In genomic region chr1:158362292-158363101, GRCm38 (mm10) we compare ENCODE assay signal across 9 mouse cellular contexts. TPM values are rescaled to one million over a fixed set of nuclear protein-coding genes. Genes with fewer than 3 reads are reported as not detected.
A peak's percentile ranks its signal among the peaks of the same experiment; 100 is the strongest.
DNase-seq lines count a peak whose midpoint lies in the region; ATAC-seq and TF ChIP-seq lines count a peak whose summit lies in the region.
"Had no signal": no experiment of that assay in that cellular context is flagged by ENCODE, and none has a peak within 500 bp of the region (broad histone marks: within the 10 kb centered on the region; RNA-seq: fewer than 3 reads in every experiment).

No protein-coding gene starts in this region.

- H3K4me3 ChIP-seq in hindbrain, embryonic 10.5 days = peak overlapping the region; percentile 75
- H3K4me3 ChIP-seq in stomach, postnatal 0 days (ENCODE audit: low read depth, low read length) = peak overlapping the region; percentile 15

- H3K9me3 ChIP-seq in hindbrain, embryonic 10.5 days = no peaks in the 10 kb centered on the region
- no peaks in the 10 kb centered on the region for H3K9me3 ChIP-seq in stomach, postnatal 0 days (ENCODE audit: control insufficient read depth, low read length)

- no peak for TF ChIP-seq CTCF in stomach, postnatal 0 days (IDR thresholded peaks at IDR 0.05; ENCODE audit: low read depth)

- TF ChIP-seq EP300 in stomach, postnatal 0 days (optimal IDR thresholded peaks at IDR 0.05) = no peak

- WGBS in hindbrain, embryonic 10.5 days = 1% methylated on average over 36 of the region's 37 CpGs
- WGBS in stomach, postnatal 0 days = 3% methylated on average over 34 of the region's 37 CpGs

- DNase-seq in left cerebral cortex, adult 18-20 months (ENCODE audit: low spot score in 2 of 2) = peak; percentile 35 to 50
- DNase-seq in left cerebral cortex, adult 11 months (ENCODE audit: low spot score) = no peak
- DNase-seq in cerebellum, postnatal 14 days = peak; percentile 75 to 79
- peak; percentile 62 for DNase-seq in hindbrain, embryonic 10.5 days (ENCODE audit: low spot score)
- peak; percentile 35 for DNase-seq in mesoderm, embryonic 11.5 days (ENCODE audit: low read depth, low spot score)
- DNase-seq in stomach, postnatal 0 days (ENCODE audit: low spot score) = no peak
- no peak for DNase-seq in gastrocnemius, adult 8-10 months (ENCODE audit: low spot score in 2 of 2)

- 0 out of 2 replicates have a peak, but pooled peaks have one; percentile 15 for ATAC-seq in stomach, postnatal 0 days (ENCODE audit: low FRiP score, low TSS enrichment)
- no peak for ATAC-seq in activated CD4-positive, CD25-positive, alpha-beta regulatory T cell, adult 4 months

- H3K4me1 ChIP-seq in hindbrain, embryonic 10.5 days (replicated peaks) = peaks cover 37% of the 10 kb centered on the region
- H3K4me1 ChIP-seq in stomach, postnatal 0 days (replicated peaks; ENCODE audit: control insufficient read depth, insufficient read depth) = no peaks in the 10 kb centered on the region

- H3K36me3 ChIP-seq in hindbrain, embryonic 10.5 days = 0 out of 2 replicates have a peak, but pooled peaks cover 5% of the 10 kb centered on the region
- H3K36me3 ChIP-seq in stomach, postnatal 0 days (ENCODE audit: control insufficient read depth, insufficient read depth, low read length) = no peaks in the 10 kb centered on the region

- peaks cover 13% of the 10 kb centered on the region for H3K27me3 ChIP-seq in hindbrain, embryonic 10.5 days (ENCODE audit: insufficient read depth, poor library complexity, severe bottlenecking)
- H3K27me3 ChIP-seq in stomach, postnatal 0 days (ENCODE audit: control insufficient read depth, insufficient read depth, low read length) = no peaks in the 10 kb centered on the region; the same call in 1 of the 2 replicates

- H3K9ac ChIP-seq in stomach, postnatal 0 days (ENCODE audit: low read length) = no peak overlapping the region

- peak overlapping the region; percentile 50 for H3K4me2 ChIP-seq in stomach, postnatal 0 days (replicated peaks; ENCODE audit: low read depth)

- H3K27ac ChIP-seq in hindbrain, embryonic 10.5 days = peak overlapping the region; percentile 96
- H3K27ac ChIP-seq in stomach, postnatal 0 days (replicated peaks) = no peak overlapping the region

RNA-seq across cellular contexts. Expression of gene Astn1, which starts 0.4 kb away (rescaled TPM):
- 100 to 1,000 TPM; 169 to 182 TPM for total RNA-seq in left cerebral cortex, adult 18-20 months (2021)
- polyA plus RNA-seq in hindbrain, embryonic 10.5 days (2016; fragmentation: Nextera tagmentation; extraction: Ambion mirVana) = 8.6 and 9.1 TPM in 2 replicates
- 0.47 and 0.57 TPM in 2 replicates for polyA plus RNA-seq in stomach, postnatal 0 days (2015; fragmentation: Nextera tagmentation; extraction: Ambion mirVana)
- under 1 TPM in 1 of 2 experiments, not detected in 1; 0.16 TPM for polyA plus RNA-seq in activated CD4-positive, CD25-positive, alpha-beta regulatory T cell, adult 4 months (2017; shearing (Covaris generic))
- total RNA-seq in gastrocnemius, adult 8-10 months (2022) = under 1 TPM; 0.11 to 0.70 (median 0.37) TPM
- polyA plus RNA-seq: liver, embryonic 16.5 days had no signal

RNA-seq across cellular contexts. Expression of gene Brinp2, which starts 6.4 kb away (rescaled TPM):
- total RNA-seq in left cerebral cortex, adult 18-20 months (2021) = 100 to 1,000 TPM; 104 to 109 TPM
- polyA plus RNA-seq in hindbrain, embryonic 10.5 days (2016; fragmentation: Nextera tagmentation; extraction: Ambion mirVana) = 1.4 and 2.1 TPM in 2 replicates
- polyA plus RNA-seq in stomach, postnatal 0 days (2015; fragmentation: Nextera tagmentation; extraction: Ambion mirVana) = 0.96 and 0.99 TPM in 2 replicates
- under 1 TPM in 1 of 2 experiments, not detected in 1; 0.13 TPM for polyA plus RNA-seq in activated CD4-positive, CD25-positive, alpha-beta regulatory T cell, adult 4 months (2017; shearing (Covaris generic))
- under 1 TPM; 0.19 to 0.54 (median 0.35) TPM for total RNA-seq in gastrocnemius, adult 8-10 months (2022)
- polyA plus RNA-seq: liver, embryonic 16.5 days had no signal

Comparison
In these comparisons a context has a peak if more than half of its experiments do, and no peak if none do; other contexts are left out.
1. DNase-seq: peak in left cerebral cortex, adult 18-20 months (2 of 2), cerebellum, postnatal 14 days (2 of 2), hindbrain, embryonic 10.5 days (single experiment) and mesoderm, embryonic 11.5 days (single experiment); none in left cerebral cortex, adult 11 months (single experiment), stomach, postnatal 0 days (single experiment) and gastrocnemius, adult 8-10 months (0 of 2).